Mouse (Mus musculus): ENCODE data around the gene Kifc1.

The Kifc1 gene

DNA sequence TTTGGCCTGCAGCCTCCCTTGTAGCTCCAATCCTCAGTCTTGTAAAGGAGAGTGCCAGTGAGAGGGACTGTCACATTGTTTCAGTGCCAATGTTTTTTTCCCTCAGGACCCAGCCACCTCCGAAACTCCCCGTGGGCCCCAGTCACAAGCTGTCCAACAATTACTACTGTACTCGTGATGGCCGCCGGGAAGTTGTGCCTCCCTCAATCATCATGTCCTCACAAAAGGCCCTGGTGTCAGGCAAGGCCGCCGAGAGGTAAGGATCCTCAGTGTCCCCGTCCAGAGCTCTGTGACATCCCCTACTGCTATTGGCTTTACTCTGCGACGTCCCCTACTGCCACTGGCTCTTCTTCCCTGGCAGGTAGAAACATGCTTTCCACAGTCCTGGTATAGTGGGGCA is 60.9 kb downstream of the Kifc1 start:
- DNase-seq: no peak

- DNase-seq: no peak
Observed at GRCm38 (mm10) chr17:33828892-33829291, 61.6 kb downstream of the Kifc1 start.

GRCm38 (mm10) chr17:33826850-33827249 is 63.6 kb downstream of the Kifc1 start:
- DNase-seq: peak; percentile 68
